Mouse (Mus musculus) heart, postnatal 0 days (tissue): ENCODE results near the gene 1700029I15Rik. TPM values are rescaled to one million over a fixed set of nuclear protein-coding genes. Genes with fewer than 3 reads are reported as not detected.

ENCODE experiments used
- ATAC-seq: fragments of 200-750 bp; cut with Nextera tagmentation; 2 replicates; pipeline ENCODE4 v1.8.0; 2017; ENCODE audit warnings: low read depth, moderate number of reproducible peaks, moderate library complexity; ENCODE audit not compliant: insufficient read depth
- DNase-seq: peaks from one replicate; pipeline ENCODE4 v3.0.0-alpha.2; 2016; ENCODE audit warnings: low spot score
- H3K27ac ChIP-seq: fragments of 300-500 bp; sonication (generic); 2 replicates; pipeline ENCODE4 v1.5.1; 2014; ENCODE audit warnings: low read depth, mild to moderate bottlenecking
- H3K27me3 ChIP-seq: fragments of 300-500 bp; sonication (generic); 2 replicates; pipeline ENCODE4 v1.6.1; 2014; ENCODE audit warnings: low read length, mixed read lengths; ENCODE audit not compliant: control insufficient read depth, insufficient read depth
- H3K36me3 ChIP-seq: fragments of 300-500 bp; sonication (generic); replicated peaks from 2 replicates; pipeline ENCODE4 v1.6.1; 2014; ENCODE audit warnings: low read length, mixed read lengths; ENCODE audit not compliant: control insufficient read depth, insufficient read depth
- H3K4me1 ChIP-seq: fragments of 300-500 bp; sonication (generic); 2 replicates; pipeline ENCODE4 v1.6.1; 2014; ENCODE audit warnings: antibody characterized with exemption; ENCODE audit not compliant: control insufficient read depth, insufficient read depth
- H3K4me2 ChIP-seq: fragments of 300-500 bp; sonication (generic); 2 replicates; pipeline ENCODE4 v1.6.1; 2014; ENCODE audit warnings: low read depth, mild to moderate bottlenecking, low read length, moderate library complexity
- H3K4me3 ChIP-seq: fragments of 300-500 bp; sonication (generic); 2 replicates; pipeline ENCODE4 v1.5.1; 2014; ENCODE audit warnings: low read depth, low read length
- H3K9ac ChIP-seq: fragments of 300-500 bp; sonication (generic); replicated peaks from 2 replicates; pipeline ENCODE4 v1.6.1; 2014; ENCODE audit warnings: low read depth, low read length, mixed read lengths
- H3K9me3 ChIP-seq: fragments of 300-500 bp; sonication (generic); replicated peaks from 2 replicates; pipeline ENCODE4 v1.6.1; 2016; ENCODE audit warnings: low read length; ENCODE audit not compliant: control insufficient read depth
- CTCF ChIP-seq: IDR thresholded peaks from 2 replicates; pipeline ENCODE4 v1.5.1; 2016; ENCODE audit warnings: antibody characterized with exemption, control low read depth, low read depth
- EP300 ChIP-seq: IDR thresholded peaks from 2 replicates; pipeline ENCODE4 v1.6.1; 2016; ENCODE audit warnings: antibody characterized with exemption, low read depth
- WGBS: fragments of 180-500 bp; shearing (Covaris S2); extraction: QIAGEN DNeasy Blood & Tissue Kit; methylation state at CpG from one replicate; pipeline ENCODE4 v1.1.7; 2014; 5-methylcytosine and 5-hydroxymethylcytosine counted together
- polyA plus RNA-seq: library from polyadenylated mRNA; unstranded; fragments of >200 nt; fragmentation: Nextera tagmentation; extraction: Ambion mirVana; gene quantifications from 2 replicates; pipeline ENCODE4 v1.2.1, GENCODE M21; 2015
- total RNA-seq: library from RNA; depleted of rRNA; stranded (reverse); fragments of >200 nt; gene quantifications from 2 replicates; pipeline ENCODE4 v1.2.3, GENCODE M21; 2014; ENCODE audit warnings: low replicate concordance

Gene 1700029I15Rik
- total and polyA plus RNA-seq, 2 experiments from 2014 or later, result 0.87 to 2.8 TPM

GRCm38 (mm10) chr2:92403776-92404319 is 21.5 kb downstream of the 1700029I15Rik start:
- Histone ChIP-seq H3K27ac (no peak overlapping the region), H3K4me1 (no peaks in the 10 kb centered on the region), H3K9me3 (no peaks in the 10 kb centered on the region), H3K36me3 (peaks cover 46% of the 10 kb centered on the region), H3K9ac (no peak overlapping the region), H3K4me2 (no peak overlapping the region), H3K27me3 (peaks cover 9% of the 10 kb centered on the region), H3K4me3 (no peak overlapping the region)
- no peak for ATAC-seq
- 92% methylated on average over 5 of the region's 5 CpGs for WGBS
- no peak for DNase-seq
- no peak for TF ChIP-seq EP300
- TF ChIP-seq CTCF, result no peak

- DNase-seq, result no peak
- no peak for ATAC-seq
- Histone ChIP-seq H3K36me3 (peaks cover 55% of the 10 kb centered on the region), H3K27me3 (peaks cover 9% of the 10 kb centered on the region), H3K4me3 (no peak overlapping the region), H3K27ac (no peak overlapping the region), H3K9ac (no peak overlapping the region), H3K9me3 (no peaks in the 10 kb centered on the region), H3K4me2 (no peak overlapping the region), H3K4me1 (no peaks in the 10 kb centered on the region)
- TF ChIP-seq CTCF (no peak), EP300 (no peak)
- 78% methylated on average over 6 of the region's 6 CpGs for WGBS
Observed at GRCm38 (mm10) chr2:92404737-92405136, 22.4 kb downstream of the 1700029I15Rik start.

DNA sequence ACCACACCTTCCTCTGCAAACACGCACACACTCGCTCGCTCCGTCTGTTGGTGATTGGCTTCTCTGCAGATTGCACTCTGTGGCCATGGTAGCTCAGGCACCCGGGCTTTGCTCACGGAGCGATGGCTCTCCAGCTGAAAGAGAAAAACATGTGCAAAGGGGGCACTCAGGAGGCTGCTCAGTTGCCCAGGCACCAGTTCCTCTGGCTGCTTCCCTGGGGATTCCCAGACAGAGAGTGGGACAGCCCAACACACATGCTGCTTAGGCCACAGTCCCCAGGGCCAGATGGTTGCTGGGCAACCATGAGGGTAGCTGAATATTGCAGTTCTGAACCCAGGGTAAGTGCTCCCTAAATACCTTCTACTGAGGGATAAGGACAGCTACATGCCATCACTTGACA is 23.3 kb downstream of the 1700029I15Rik start:
- TF ChIP-seq EP300 (no peak), CTCF (no peak)
- DNase-seq (no peak), ATAC-seq (no peak)
- no peaks in the 10 kb centered on the region for H3K9me3 ChIP-seq
- H3K4me1 ChIP-seq, result no peaks in the 10 kb centered on the region
- H3K27me3 ChIP-seq, result peaks cover 3% of the 10 kb centered on the region
- no peak overlapping the region for H3K4me3 ChIP-seq
- no peak overlapping the region for H3K27ac ChIP-seq
- H3K9ac ChIP-seq, result no peak overlapping the region
- H3K4me2 ChIP-seq, result no peak overlapping the region
- WGBS, result 93% methylated on average over 7 of the region's 7 CpGs
- H3K36me3 ChIP-seq, result peaks cover 64% of the 10 kb centered on the region

DNA sequence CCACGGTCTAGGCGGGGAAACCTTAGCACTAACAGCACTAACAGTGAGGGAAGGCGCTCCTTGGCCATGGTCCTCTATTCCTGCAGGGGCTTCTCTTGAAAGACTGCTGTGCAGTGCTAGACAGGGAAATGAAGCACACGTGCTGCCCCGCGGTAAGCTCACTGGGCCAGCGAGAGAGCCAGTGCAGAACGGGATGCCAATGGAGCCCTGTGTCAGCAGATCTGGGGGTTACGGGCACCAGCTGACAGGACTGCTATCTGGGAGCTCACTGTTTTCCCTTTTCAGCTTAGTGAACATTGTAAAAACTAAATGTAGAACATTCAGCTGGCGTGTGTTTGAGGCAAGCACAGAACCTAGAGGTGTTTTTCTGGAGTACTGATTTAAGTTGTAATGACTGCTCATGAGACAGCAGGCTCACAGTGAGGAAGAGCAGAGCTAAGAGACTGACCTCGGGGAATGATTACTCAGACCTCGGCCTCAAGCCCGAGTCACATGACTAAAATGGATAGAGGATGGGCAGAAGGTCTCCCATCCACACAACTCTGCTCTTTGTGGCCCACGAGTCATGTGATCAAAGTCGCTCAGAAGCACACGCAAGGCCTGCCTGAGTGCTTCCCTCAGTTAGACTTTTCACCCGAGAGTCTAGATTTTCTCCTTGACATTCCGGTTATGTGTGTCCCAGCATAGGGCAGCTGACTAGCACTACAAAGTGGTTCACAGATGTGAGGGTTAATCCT is 26.1 kb downstream of the 1700029I15Rik start:
- Histone ChIP-seq H3K9me3 (no peaks in the 10 kb centered on the region), H3K4me3 (no peak overlapping the region), H3K27ac (no peak overlapping the region), H3K4me1 (no peaks in the 10 kb centered on the region), H3K27me3 (no peaks in the 10 kb centered on the region), H3K9ac (no peak overlapping the region), H3K4me2 (no peak overlapping the region), H3K36me3 (peaks cover 92% of the 10 kb centered on the region)
- no peak for TF ChIP-seq CTCF
- no peak for ATAC-seq
- no peak for DNase-seq
- WGBS, result 87% methylated on average over 18 of the region's 18 CpGs

DNA sequence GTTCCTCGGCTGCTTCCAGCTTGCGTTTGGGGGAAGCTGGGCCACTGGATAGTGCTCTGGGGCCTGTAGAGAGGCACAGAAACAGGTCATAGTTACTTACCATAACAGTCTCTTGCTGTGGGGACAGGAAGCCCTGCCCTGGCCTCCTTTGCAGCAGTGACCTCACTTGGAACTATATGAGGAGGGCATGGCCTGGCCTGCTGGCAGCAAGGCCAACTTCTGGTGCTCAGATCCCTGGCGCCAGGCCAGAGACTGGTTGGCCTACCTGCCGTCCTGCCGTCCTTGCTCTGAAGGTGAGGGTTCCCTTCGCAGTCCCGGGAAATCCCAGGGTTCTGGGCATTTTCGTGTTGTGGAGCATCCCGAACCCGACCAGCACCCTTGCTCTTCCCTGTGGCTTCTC is 29.4 kb downstream of the 1700029I15Rik start:
- Histone ChIP-seq H3K27me3 (no peaks in the 10 kb centered on the region), H3K9ac (no peak overlapping the region), H3K36me3 (peaks cover 95% of the 10 kb centered on the region), H3K4me1 (no peaks in the 10 kb centered on the region), H3K9me3 (no peaks in the 10 kb centered on the region), H3K4me3 (no peak overlapping the region), H3K4me2 (no peak overlapping the region), H3K27ac (no peak overlapping the region)
- ATAC-seq (no peak), DNase-seq (no peak)
- 83% methylated on average over 10 of the region's 10 CpGs for WGBS
- TF ChIP-seq CTCF (no peak), EP300 (no peak)
